Mouse (Mus musculus) bone marrow macrophage, adult 2 months (primary cell): Measurements from ENCODE around the gene Cyp1a1. TPM values are rescaled to one million over a fixed set of nuclear protein-coding genes. Genes with fewer than 3 reads are reported as not detected.
A peak's percentile ranks its signal among the peaks of the same experiment; 100 is the strongest.

Experiments used
- H3K27ac ChIP-seq: 2 replicates; pipeline ENCODE4 v1.5.1; 2012; ENCODE audit warnings: low read depth, low read length; ENCODE audit not compliant: insufficient read depth
- H3K4me1 ChIP-seq: 2 replicates; pipeline ENCODE4 v1.6.1; 2012; ENCODE audit warnings: low read length; ENCODE audit not compliant: control insufficient read depth, insufficient read depth
- H3K4me3 ChIP-seq: 2 replicates; pipeline ENCODE4 v1.5.1; 2012; ENCODE audit warnings: mild to moderate bottlenecking, low read length, moderate library complexity; ENCODE audit not compliant: insufficient read depth
- CTCF ChIP-seq: IDR thresholded peaks from 2 replicates; pipeline ENCODE4 v1.5.1; 2012; ENCODE audit warnings: low read depth, mild to moderate bottlenecking, low read length, moderate library complexity
- POLR2A ChIP-seq: IDR thresholded peaks from 2 replicates; pipeline ENCODE4 v1.6.1; 2012; ENCODE audit warnings: mild to moderate bottlenecking, low read depth, low read length, borderline replicate concordance
- polyA plus RNA-seq: library from polyadenylated mRNA; stranded (reverse); fragments of >200 nt; gene quantifications from 2 replicates; pipeline ENCODE4 v1.2.4, GENCODE M21; 2012; ENCODE audit not compliant: missing spikeins, insufficient read depth, insufficient read length

Gene Cyp1a1
- polyA plus RNA-seq, 1 experiment, result not detected

DNA sequence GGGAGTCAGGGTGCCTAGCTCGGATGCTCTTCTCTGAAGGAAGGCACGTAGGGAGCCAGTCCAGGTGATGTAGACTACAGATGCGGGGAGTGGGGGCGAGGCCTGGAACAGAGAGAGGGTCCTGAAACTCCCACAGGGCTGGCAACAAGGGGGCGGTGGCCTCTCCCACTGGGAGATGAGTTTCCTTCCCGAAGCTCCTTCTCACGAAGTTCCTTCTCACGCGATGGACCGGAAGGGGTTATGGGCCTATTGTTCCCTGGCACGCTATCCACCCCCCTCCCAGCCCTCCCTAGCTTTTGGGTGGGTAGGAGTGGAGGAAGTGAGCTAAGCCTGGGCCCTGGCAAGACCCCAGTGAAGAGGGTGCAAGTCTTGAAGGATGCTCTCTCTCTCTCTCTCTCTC, 19.9 kb upstream of the Cyp1a1 start:
- no peak overlapping the region for H3K27ac ChIP-seq
- TF ChIP-seq POLR2A, result no peak
- TF ChIP-seq CTCF, result no peak
- no peak overlapping the region for H3K4me3 ChIP-seq
- H3K4me1 ChIP-seq, result no peaks in the 10 kb centered on the region

DNA sequence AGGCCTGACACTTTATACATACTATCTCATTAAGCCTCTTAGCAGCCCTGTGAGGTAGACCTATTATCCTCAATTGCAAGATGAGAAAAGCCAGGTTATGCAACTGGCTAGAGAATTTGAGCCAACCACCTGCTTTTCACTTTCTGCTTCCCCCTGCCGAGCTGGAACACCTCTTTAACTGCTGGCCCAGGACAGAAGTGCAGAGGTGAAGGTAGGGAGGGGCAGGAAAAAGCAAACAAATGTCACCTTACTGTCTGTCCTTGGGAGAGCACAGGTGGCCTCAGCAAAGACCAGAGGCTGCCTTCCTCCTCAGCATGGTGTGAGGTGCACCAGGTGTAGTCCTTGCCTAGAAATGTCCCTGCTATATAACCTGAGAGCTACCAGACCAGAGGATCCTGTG, 19.5 kb upstream of the Cyp1a1 start:
- TF ChIP-seq CTCF (no peak), POLR2A (no peak)
- no peak overlapping the region for H3K27ac ChIP-seq

DNA sequence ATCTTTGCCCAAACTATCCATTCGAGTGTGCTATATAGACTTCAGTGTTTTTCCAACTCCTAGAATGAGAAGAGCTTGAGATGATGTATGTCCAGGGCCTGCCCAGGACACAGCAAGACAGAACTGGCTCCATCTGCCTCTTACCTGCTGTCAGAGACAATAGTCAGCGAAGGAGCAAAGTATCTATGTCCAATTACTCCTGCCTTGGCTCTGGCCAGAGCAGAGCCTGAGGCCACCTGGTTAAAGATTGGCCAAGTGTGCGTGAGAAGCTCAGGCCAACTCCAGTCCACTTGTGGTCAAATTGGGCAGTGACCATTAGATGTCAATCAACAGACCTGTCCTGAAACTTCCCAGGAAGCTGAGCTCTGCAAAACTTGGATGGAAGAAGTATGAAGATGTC, 18.2 kb upstream of the Cyp1a1 start:
- no peak overlapping the region for H3K4me3 ChIP-seq
- H3K4me1 ChIP-seq, result no peaks in the 10 kb centered on the region
- TF ChIP-seq POLR2A, result no peak
- TF ChIP-seq CTCF, result no peak
- H3K27ac ChIP-seq, result no peak overlapping the region

More for the DNA sequence above, 19.5 kb upstream of the Cyp1a1 start:
- Histone ChIP-seq H3K4me3 (no peak overlapping the region), H3K4me1 (no peaks in the 10 kb centered on the region)

DNA sequence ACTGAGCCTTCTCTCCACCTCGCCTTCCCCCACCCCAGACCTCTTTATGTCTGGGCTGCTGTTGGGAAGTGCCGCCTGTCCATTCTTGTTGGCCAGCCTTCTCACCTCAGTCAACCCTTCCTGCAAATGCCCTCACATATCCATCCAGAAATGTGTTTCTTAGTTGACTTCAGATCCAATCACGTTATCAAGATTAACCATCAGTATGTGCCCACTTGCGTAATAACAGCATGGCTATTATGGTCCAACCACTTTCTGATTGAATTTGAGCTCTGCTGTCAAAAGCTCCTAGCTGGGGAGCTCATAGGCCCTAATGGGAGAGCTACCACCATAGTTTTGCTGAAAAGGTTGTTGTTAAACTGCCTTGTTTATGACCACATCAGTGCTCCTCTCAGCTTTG, 16.7 kb upstream of the Cyp1a1 start:
- H3K4me1 ChIP-seq, result no peaks in the 10 kb centered on the region
- no peak overlapping the region for H3K4me3 ChIP-seq
- H3K27ac ChIP-seq, result no peak overlapping the region
- no peak for TF ChIP-seq CTCF
- no peak for TF ChIP-seq POLR2A

DNA sequence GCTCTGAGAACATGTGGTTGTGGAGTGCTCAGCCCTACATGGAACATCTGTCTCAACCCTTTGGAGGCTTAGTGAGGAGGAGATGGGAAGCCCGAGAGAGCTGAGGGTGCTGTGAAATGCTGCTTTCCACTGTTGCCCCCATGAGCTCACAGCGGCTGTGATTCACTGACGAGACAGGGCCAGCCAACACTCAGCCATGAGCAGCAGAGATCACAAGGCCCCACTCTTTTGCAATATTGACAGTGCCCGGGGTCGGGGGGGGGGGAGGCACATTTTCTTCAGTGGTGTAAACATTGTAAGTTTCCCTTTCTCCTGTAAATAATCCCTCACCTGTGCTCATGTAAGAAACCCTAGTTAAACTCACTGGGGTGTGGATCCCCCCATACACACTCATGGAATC, 16.2 kb upstream of the Cyp1a1 start:
- no peak for TF ChIP-seq CTCF
- no peak for TF ChIP-seq POLR2A
- Histone ChIP-seq H3K4me3 (no peak overlapping the region), H3K27ac (no peak overlapping the region), H3K4me1 (no peaks in the 10 kb centered on the region)

DNA sequence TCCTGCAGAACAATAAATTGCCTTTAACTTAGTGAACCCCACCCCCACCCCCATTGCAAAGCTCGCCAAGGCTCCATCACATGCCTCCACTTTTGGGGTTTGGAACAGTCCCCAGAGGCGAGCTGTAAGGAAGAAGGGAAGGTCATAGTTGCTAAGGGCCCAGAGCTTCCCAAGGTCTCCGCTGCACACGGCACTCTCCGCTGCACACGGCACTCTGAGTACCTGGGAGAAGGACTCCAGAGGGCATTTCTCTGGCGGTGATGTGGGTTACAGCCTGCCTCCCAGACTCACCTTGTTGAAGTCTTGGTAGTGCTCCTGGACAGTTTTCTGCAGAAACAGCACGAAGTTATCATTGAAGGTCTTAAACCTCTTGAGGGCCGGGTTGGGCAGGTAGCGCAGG, 6.3 kb upstream of the Cyp1a1 start:
- Histone ChIP-seq H3K27ac (no peak overlapping the region), H3K4me1 (no peaks in the 10 kb centered on the region), H3K4me3 (no peak overlapping the region)
- no peak for TF ChIP-seq CTCF
- TF ChIP-seq POLR2A, result no peak

DNA sequence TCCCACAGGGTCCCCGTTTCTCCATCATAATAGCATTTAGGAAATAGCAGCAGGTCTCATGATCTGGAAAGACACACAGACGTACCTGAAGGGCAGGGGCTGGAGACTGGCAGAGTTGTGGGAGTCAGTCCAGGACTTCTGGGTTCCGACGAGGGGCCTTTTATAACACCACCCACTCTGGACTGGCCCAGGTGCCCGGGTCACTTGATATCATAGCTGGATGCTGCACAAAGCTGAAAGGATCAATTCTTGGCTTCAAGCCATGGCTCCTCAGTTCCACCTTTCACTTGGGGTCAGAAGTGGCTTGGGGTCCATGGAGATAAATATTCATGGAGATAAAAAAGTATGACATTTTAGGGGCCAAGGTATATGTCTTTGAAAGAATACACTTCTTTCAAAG, 4.2 kb upstream of the Cyp1a1 start, which contains the start of gene Cyp1a2:
Gene Cyp1a2, minus strand, starts transcription at position 184 of the 400 bp plus-strand sequence.
- Histone ChIP-seq H3K27ac (no peak within 1 kb of the TSS), H3K4me3 (no peak within 1 kb of the TSS), H3K4me1 (no peaks in the 10 kb centered on the region)
- TF ChIP-seq CTCF (no peak), POLR2A (no peak)

DNA sequence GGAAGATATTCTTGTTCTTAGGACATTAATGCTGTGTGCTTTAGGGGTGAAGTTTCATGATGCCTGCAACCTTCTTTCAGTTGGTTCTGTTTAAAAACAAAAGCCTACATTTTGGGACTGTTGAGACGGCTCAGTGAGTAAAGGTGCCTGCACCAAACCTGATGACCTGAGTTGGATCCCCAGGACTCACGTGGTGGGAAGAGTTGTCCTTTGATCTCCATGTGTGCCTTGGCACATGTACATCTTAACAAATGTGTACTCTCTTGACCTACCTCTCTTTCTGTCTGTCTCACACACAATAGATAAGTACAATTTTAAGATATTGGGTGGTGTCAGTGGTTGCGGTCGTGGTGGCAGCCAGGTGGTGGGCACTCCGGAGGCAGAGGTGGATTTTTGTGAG, 1.7 kb upstream of the Cyp1a1 start:
- no peak overlapping the region for H3K27ac ChIP-seq
- TF ChIP-seq POLR2A (no peak), CTCF (no peak)
- no peaks in the 10 kb centered on the region for H3K4me1 ChIP-seq
- no peak overlapping the region for H3K4me3 ChIP-seq

DNA sequence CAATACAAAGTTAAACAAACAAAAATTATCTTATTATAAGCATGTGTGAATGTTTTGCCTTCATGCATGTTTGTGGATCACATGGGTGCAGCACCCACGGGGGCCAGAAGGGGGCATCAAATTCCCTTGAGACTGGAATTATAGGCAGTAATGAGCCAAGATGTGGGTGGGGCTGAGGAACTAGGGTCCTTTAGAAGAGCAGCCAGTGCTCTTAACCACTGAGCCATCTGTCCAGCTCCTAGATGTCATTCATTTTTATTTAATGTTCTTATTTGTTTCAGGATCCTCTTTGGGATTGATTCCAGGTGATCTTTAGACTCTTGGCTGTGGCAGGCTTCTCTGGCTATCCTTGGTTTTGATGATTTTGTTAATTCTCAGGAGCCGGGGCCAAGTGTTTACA, 430 bp downstream of the Cyp1a1 start:
- Histone ChIP-seq H3K4me1 (no peaks in the 10 kb centered on the region), H3K4me3 (no peak overlapping the region), H3K27ac (no peak overlapping the region)
- TF ChIP-seq POLR2A, result no peak
- TF ChIP-seq CTCF, result peak; percentile 31

DNA sequence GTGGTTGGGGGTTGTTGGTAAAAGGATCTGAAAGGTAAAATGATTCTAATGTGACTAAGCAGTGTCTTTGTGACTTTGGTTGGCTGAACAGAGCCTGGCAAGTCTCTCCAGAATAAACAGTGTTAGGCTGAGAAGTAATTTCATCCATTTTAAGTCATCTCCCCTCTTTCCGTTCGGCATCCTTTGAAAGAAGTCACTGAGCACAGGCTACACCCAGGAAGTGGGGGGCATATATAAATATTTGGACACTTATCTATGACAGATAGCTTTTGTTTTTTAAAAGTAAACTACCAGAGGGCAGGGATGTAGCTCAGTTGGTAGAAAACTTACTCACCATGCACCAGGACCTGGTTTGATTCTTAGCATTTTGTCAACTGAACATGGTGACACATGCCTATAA, 878 bp downstream of the Cyp1a1 start:
- Histone ChIP-seq H3K4me1 (no peaks in the 10 kb centered on the region), H3K4me3 (no peak overlapping the region), H3K27ac (no peak overlapping the region)
- no peak for TF ChIP-seq CTCF

DNA sequence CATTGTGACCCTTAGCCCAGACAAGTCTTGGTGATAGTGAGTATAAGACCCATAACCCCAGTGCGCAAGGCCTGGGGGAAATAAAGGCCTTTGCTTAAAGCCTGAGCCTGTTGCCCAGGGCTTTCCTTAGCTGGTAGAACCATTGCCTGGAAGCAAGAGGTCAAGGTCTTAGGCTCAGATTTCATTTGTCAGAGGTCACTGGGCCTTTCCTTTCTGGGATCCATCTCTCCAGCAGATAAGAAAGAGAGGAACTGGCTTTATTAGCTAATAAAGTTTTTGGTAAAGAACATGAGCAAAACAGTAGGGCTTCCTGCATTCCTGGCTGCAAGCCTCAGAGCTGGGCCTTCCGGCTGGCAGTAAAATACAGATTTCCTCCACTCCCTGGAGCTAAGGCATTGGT, 6.4 kb downstream of the Cyp1a1 start:
- H3K27ac ChIP-seq, result no peak overlapping the region
- TF ChIP-seq POLR2A (no peak), CTCF (no peak)
- H3K4me1 ChIP-seq, result no peaks in the 10 kb centered on the region
- no peak overlapping the region for H3K4me3 ChIP-seq
